Mouse (Mus musculus) left cerebral cortex, adult 9 months (tissue): ENCODE measurements around the gene Hbs1l.

Experiments
- DNase-seq, 2 experiments: peaks; one replicate each; pipeline ENCODE4 v3.0.0; 2022; ENCODE audit warnings: low spot score in 2 of 2

Gene Hbs1l

DNA sequence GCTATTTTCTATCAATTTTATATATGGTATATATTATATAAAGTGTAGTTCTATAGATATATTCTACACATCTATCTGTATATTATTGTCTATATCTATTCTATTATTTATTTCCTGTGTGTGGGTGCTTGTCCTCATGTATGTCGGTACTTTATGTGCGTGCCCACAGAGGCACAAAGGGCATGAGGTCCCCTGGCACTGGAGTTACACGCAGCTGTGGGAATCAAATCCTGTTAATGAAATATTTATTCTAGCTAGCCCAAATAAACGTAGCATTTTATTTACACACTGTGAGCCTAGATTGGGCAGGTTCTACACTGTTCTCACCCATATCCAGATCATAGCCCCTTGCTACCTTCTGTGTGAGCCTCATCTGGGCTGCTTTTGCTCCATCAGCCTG lies 63.3 kb downstream of the Hbs1l start:
- DNase-seq, result no peak

DNA sequence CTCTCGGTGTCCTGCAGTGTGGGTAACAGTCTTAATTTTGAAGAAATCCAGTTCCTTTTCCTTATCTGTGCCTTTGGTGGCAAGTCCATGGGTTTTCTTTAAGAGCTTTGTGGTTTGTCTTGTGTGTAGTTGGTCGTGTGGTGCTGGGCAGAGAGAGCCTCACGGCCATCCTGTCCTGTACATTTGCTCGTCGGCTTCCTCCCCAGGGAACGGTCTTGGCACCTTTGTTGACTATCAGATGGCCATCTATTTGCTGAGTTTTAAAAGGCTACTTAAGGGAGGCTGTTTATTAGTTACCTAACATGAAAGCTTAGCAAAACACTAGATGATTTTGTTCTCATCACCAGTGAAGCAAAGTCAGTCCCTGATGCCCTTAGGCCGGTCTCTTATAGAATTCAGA lies 66.1 kb downstream of the Hbs1l start:
- no peak for DNase-seq

DNA sequence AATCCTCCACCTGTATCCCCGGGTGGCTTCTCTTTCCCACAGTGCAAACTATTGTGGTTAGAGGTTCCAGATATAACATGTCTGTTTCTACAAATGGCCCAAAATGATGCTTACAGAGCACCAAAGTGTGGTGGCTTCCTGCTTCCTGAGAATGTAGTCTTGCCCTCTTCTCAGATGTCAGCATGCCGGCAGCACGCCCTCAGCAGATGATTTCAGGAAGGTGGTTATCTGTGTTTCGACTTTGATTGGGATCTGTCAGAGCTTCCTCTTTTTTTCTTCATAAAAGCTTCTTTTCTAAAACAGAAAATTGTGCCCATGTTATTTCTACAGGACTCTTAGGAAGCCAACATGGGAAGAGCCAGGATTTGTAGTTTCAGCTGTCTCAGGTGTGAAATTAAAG lies 67.5 kb downstream of the Hbs1l start:
- no peak for DNase-seq

DNA sequence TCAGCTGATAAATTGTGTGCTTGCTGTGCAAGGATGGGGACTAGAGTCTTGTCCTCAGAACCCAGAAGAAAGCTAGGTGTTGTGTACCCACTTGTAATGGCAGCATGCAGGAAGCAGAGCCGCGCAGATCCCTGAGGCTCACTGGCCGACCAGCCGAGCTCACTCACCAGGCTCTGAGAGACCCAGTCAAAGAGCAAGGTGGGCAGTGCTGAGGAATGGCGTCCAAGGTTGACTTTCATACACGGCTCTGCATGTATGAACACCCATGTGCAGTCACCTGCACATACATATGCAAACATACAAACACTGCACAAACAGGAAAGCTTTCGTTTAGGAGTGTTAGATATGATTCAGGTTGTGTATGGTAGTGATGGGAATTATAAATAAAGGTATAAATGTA lies 69.2 kb downstream of the Hbs1l start:
- no peak for DNase-seq

DNA sequence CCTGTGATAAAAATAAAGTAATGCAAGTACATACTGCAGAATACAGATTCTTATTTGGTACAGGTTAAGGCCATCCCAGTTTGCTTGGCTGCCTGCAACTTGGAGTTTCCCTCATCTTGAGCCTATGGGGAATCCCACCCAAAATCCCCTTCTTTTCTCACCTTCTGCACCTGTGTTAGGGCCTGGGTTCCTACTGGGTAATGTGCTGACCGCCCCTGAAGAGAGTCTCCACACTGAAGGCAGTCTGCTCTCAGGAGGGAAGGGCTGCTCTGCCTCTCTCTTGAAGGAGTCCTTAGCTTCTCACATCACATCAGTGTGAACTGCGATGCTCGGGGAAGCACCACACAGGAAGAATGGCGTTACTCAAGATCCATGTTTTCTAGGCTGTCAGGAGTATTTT lies 70.1 kb downstream of the Hbs1l start:
- no peak for DNase-seq

DNA sequence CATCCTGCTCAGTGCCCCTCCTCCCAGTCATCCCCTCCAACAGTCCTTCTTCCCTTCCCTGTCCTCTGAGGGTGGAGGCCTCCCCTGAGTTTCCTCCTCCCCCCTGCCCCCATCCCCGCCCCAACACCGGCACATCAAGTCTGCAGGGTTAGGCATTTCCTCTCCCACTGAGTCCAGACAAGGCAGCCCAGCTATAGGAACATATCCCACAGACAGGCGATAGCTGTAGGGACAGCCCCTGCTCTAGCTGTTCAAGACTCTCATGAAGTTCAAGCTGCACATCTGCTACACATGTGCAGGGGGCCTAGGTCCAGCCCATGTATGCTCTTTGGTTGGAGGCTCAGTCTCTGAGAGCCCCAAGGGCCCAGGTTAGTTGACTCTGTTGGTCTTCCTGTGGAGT lies 70.7 kb downstream of the Hbs1l start:
- no peak for DNase-seq

DNA sequence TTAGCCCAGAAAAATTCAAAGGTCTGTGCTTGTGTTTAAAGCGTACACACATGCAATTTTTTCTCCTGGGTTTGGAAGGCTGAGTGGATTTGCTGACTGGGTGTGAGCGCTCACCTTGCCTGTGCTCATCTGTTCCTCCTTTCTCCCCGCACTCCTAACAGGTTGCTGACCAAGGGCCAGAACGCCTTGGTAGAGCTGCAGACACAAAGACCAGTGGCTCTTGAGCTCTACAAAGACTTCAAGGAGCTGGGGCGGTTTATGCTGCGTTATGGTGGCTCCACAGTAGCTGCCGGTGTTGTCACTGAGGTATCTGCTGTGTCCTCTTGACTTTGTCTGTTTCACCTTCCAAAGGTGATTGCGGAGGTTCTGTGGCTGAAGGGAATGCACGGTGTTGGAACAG lies 71.7 kb downstream of the Hbs1l start:
- no peak for DNase-seq

DNA sequence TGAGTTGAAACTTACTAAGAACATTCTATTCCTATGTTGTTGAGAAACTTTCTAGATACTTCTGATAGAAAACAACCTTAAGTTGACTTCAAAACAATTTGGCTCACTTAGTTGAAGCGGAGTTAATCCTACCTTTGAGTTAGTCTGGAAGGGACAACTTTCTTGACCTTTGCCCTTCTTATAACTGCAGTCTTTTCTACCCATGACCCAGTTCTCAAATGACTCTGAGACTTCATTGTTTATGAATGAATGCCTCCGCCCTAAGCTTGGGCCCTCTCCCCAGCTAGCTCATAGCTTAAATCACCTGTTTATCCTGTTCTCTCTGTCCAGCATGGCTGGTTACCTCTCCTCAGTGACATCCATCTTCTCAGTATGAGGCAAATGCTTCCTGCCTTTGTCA lies 73.8 kb downstream of the Hbs1l start:
- no peak for DNase-seq

DNA sequence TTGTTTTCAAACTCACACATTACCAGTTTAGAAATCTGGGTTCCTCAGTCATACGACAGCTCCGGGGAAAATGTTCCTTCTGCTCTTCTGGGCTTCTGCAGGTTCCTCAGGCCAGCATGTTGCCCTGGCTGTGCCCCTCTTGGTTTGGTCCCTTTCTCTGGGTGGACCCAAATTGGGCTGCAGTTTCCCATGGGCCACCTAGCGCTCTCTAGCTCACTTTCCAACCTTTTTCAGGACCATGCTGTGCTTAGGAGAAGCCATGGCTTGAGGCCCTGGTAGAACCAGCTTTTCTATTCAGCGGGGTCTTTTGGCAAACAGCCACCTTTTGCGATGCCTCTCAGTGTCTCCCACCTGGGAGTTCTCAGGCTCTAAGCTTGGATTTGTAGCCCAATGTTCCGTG lies 76.5 kb downstream of the Hbs1l start:
- no peak for DNase-seq

DNA sequence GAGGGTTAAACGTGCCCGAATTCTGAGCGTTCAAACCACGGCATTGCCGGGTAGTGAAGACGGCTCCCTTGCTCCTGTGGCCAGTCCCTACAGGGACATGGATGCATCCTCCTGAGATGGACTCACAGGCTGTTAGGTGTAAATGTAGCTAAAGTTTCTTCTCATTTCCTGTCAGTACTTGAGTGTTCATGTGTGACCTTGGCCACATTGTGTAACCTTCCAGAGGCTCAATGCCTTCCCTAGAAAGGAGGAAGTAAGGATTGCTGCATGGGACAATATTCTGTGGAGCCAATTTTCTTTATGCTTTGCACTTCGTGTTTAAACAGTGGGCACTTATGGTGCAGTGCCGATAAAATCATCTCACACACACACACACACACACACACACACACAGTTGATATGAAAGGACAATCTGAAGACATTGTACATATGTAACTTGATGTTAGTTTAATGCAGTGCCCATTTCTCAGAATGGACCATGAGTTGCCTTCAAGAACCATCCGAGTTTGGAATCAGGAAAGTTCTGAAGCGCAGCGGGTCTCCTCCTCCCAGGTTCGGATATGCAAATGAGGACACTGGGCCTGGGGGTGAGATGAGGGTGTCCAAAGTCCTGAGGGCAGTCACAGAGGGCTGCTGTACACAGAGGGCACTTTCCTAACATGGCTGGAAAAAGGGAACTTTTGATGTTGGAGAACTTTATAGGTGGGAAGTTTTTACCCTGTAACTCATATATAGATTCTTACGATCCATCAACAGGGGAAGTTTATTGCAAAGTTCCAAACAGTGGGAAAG lies 81.1 kb downstream of the Hbs1l start, which contains the start of gene Aldh8a1:
TSS of gene Aldh8a1 (plus strand) at position 610 of the 792 bp plus-strand sequence.
- no peak for DNase-seq

DNA sequence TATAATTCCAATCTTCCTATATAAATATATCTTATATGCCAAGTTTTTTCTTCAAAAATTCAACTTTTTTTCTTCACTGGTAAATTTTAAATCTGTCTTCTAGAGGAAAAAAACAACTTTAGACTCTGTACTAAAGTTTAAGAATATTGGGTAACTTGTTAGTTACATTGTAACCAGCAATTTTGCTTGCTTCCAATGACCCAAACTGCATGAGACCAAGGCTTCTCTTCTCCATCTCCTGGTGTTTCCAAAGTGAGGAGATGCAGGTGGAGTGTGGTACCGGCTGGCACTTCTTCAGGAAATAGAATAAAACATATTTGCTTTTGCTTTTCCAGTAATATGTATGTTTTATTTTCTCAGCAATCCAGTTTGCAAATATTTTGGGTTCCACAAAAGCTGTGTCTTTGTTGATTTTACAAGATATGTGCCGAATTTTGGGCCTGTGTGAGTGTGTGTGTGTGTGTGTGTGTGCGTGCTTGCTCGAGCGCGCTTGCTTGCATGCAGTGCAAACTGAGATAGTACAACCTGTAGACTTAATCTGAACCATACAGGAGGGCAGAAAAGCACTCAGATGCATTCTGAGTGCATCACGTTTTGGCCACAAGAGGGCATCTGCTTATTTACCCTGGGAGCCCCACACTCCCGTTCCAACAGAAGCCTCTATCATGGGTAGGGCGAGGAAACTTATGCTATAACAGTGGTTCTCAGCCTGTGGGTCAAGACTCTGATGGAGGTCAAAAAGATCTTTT lies 82.6 kb downstream of the Hbs1l start:
- DNase-seq, result no peak

DNA sequence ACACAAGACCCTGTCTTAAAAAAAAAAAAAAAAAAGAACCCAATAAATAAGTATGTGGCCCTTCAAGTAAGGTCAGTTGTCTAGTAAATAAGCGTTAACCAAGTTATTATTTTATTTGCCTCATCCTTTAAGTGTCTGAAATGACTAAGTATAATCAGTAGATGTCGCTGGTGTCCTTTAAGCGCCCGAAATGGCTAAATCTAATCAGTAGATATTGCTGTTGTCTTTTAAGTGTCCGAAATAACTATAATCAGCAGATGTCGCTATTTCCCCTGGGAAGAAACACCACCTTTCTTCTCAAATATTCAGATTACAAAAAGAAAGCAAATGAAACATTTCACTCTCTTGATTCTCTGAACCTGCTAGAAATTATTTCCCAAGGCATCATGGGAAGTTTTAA lies 87.1 kb downstream of the Hbs1l start:
- DNase-seq, result peak; percentile 43 to 60

DNA sequence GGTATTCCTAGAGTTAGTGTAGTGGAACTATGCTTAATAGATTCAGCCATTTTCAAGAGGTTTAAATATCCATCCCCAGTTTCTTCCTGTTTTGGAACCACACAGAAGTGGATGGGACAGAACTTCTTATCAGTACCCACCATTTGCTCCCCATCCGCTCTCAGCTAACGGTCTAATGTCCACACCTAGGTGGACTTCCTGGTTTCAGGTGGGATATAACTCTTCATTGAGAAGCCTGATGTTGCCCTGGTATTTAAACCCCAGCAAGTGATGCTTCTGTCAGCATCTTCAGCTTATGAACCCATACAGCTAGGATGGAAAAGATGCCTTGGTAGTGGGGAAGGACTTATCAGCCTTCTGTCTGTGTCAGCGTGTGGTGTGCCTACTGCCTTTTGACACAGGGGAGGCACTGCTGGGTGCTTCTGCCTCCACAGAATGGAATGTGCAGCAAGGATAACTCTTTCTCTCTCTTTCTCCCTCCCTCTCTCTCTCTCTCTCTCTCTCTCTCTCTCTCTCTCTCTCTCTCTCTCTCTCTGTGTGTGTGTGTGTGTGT lies 89.4 kb downstream of the Hbs1l start:
- DNase-seq, result no peak

DNA sequence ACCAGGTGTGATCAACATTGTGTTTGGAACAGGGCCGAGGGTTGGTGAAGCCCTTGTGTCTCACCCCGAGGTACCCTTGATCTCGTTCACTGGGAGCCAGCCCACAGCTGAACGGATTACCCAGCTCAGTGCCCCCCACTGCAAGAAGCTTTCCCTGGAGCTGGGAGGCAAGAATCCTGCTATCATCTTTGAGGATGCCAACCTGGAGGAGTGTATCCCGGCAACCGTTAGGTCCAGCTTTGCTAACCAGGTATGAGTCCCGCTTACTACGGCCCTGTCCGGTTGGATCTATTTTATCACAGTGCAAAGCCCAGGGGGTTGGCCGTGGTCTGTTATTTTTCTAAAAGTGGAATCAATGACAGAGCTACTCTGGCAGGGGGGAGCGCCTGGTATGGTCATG lies 93.3 kb downstream of the Hbs1l start:
- no peak for DNase-seq

DNA sequence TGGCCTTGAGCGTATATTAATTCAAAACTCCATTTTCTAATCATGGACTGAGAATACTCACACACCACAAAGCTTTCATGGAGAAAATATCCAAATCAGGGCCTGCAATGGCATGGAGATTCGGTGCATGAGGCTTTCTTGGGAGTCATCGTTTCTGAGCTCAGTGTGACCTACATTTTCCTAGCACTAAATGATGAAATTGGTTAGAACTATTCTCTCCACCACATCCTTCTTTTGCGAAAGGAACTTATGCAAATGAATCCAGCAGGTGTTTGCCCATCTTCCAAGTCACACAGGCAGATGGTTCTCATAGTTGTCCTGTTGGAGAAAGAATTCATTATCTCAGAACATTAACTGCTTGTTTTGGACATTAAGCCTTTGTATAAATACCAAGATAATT lies 94.7 kb downstream of the Hbs1l start:
- DNase-seq, result no peak

DNA sequence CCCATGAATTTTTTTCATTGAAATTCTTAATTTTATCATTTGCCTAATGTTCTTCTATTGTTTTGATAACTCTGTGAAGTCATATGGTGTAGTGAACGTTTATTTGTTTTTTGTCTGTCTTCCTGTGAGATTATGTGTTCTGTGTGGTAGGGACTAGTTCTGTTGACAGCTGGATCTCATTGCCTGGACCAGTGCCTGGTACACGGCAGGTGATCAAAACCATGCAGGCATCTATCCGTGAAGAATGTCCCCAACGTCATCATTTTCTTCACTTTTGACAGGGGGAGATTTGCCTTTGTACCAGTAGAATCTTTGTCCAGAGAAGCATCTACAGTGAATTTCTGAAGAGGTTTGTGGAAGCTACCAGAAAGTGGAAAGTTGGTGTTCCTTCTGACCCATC lies 95.5 kb downstream of the Hbs1l start:
- no peak for DNase-seq

DNA sequence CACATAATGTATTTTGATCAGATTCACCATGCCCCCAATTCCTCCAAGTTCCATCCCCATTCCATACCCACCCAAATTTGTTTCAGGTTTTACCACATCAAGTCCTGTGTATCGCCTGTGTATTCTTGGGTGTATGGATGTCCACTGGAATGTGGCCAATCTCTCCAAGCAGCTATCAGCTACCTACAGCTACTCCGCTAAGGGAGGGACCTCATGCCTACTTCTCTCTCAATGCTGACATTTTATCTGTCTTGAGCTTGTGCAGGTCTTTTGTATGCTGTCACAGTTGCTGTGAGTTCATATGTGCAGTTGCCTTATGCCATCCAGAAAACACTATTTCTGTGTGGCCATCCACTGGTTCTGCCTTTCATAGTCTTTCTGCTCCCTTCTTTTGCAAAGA lies 97.6 kb downstream of the Hbs1l start:
- no peak for DNase-seq

DNA sequence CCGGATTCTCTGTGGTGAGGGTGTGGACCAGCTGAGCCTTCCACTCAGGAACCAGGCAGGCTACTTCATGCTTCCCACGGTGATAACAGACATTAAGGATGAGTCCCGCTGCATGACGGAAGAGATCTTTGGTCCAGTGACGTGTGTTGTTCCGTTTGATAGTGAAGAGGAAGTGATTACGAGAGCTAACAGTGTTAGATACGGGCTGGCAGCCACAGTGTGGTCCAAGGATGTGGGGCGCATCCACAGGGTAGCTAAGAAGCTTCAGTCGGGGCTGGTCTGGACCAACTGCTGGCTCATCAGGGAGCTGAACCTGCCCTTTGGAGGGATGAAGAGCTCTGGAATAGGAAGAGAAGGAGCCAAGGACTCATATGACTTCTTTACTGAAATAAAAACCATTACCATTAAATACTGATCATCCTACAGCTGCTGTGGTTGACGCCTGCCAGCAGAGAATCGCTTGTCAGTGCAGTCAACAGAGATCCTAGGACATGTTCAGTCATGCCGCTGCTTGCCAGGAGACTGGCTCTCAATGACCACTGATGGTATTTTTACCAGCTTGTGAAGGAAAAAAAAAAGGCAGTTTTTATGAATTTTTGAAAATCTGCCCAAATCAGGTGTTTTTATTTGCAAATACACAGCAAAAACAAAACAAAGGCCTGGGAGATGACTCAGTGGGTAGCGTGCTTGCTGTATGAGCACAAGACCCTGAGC lies 99.8 kb downstream of the Hbs1l start:
- no peak for DNase-seq

DNA sequence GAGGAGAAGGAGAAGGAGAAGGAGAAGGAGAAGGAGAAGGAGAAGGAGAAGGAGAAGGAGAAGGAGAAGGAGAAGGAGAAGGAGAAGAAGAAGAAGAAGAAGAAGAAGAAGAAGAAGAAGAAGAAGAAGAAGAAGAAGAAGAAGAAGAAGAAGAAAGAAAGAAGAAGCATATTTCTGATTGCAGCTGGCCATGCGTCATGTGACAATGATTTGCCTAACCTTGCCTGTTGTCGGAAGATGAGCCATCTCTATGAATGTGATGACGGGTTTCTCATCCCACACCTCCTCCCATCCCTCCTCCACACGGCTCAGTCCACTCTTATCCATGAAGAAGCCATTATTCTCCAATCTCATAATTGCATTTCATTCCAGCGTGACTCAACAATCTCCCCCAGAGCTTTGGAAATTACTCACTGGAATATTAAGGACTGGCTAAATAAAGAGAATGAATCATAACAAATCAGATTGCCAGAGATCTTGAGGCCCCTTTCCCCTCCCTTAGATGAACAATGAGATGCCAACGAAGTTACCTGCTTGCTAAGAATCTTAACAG lies 103.2 kb downstream of the Hbs1l start:
- DNase-seq, result peak in 1 of 2 experiments; percentile 16

DNA sequence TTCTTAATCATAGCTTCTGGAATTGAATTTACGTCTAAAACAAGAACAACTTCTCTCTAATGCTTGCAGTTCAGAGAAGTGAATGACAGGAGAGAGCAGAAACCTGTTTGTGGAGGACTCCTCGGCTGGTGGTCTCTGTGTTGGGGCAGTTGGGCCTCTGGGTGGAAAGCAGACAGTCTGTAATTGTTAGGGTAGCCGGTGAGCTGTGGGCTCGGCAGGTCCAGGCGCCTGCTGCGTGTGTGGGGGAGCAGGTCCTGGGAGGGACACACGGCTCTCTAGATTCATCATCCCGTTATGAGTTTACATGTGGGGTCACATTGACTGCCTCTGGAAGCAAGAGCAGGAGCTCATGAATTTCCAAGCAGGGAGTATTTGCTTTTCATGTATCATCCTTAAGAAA lies 103.8 kb downstream of the Hbs1l start:
- no peak for DNase-seq

DNA sequence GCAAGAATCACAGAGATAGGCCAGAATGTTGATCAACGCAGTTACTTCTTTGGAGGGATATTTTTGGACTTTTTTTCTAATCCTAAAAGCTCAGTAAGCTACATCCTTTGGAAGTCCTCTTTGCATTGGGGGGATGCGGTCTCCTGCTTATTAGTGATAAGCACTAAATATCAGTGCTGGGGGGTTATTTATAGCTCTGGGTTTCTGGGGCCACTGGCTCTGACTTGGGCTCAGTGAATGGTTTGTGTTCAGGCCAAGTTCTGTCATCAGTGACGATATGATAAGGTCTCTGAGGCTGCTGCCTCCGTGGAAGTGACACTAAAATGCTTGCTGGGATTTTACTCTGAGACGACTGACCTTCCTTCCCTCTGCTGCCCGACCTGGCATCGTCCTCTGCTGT lies 104.3 kb downstream of the Hbs1l start:
- no peak for DNase-seq

DNA sequence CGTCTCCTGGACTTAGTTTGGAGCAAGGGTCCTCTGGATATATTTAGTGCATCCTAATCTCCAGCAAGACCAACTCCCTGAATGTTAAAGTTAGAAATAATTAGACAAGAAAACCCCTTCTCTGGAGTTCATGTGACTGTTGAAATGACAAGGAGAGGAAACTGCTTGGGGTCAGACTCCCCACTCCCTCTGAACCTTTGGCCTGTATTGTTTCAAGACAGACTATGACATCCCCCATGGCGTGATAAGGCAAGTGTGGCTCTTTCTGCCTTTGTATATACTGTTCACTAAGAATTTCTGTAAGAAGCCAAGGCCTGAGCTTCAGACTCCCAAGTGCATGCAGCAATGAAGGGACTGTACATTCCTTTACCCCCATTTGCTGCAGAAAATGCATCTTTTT lies 104.7 kb downstream of the Hbs1l start:
- no peak for DNase-seq
